Mouse (Mus musculus) embryonic fibroblast, embryonic 13.5 days (primary cell): ENCODE measurements around the gene Slc38a11.

Experiments used
- CTCF ChIP-seq: IDR thresholded peaks from 2 replicates; pipeline ENCODE4 v1.5.1; 2011; ENCODE audit warnings: mild to moderate bottlenecking, control low read depth, low read length, moderate library complexity, borderline replicate concordance; ENCODE audit not compliant: insufficient read depth
- POLR2A ChIP-seq: IDR thresholded peaks from 2 replicates; pipeline ENCODE4 v1.6.1; 2011; ENCODE audit warnings: low read depth, mild to moderate bottlenecking, control low read depth, low read length, moderate library complexity

- no peak for TF ChIP-seq CTCF
- TF ChIP-seq POLR2A, result no peak
These were observed 29.2 kb upstream of the Slc38a11 start for GRCm38 (mm10) chr2:65393061-65393460.
